Mouse (Mus musculus): ENCODE measurements around the gene Rbm20.
A peak's percentile ranks its signal among the peaks of the same experiment; 100 is the strongest.

Rbm20 gene

GRCm38 (mm10) chr19:53712297-53713025 is 35.4 kb downstream of the Rbm20 start:
- TF ChIP-seq NANOG (IDR thresholded peaks at IDR 0.05; ENCODE audit: borderline replicate concordance, low read length), result no peak
- TF ChIP-seq CTCF (conservative IDR thresholded peaks at IDR 0.05; ENCODE audit: low read length), result no peak
- TF ChIP-seq POU5F1 (IDR thresholded peaks at IDR 0.05; ENCODE audit: borderline replicate concordance, low read length), result no peak
- Histone ChIP-seq H3K36me3 (ENCODE audit: insufficient read depth, low read length) (no peaks in the 10 kb centered on the region), H3K27me3 (ENCODE audit: insufficient read depth, low read length) (no peaks in the 10 kb centered on the region), H3K4me1 (replicated peaks; ENCODE audit: low read depth, low read length) (peaks cover 28% of the 10 kb centered on the region), H3K4me3 (replicated peaks; ENCODE audit: low read length) (no peak overlapping the region), H3K9me3 (ENCODE audit: low read length) (peaks cover 2% of the 10 kb centered on the region; the same call in 1 of the 2 replicates)

- Histone ChIP-seq H3K4me3 (replicated peaks; ENCODE audit: low read length) (no peak overlapping the region), H3K27me3 (ENCODE audit: insufficient read depth, low read length) (no peaks in the 10 kb centered on the region), H3K36me3 (ENCODE audit: insufficient read depth, low read length) (no peaks in the 10 kb centered on the region), H3K9me3 (ENCODE audit: low read length) (no peaks in the 10 kb centered on the region), H3K4me1 (replicated peaks; ENCODE audit: low read depth, low read length) (peaks cover 33% of the 10 kb centered on the region)
- TF ChIP-seq CTCF (conservative IDR thresholded peaks at IDR 0.05; ENCODE audit: low read length) (no peak), POU5F1 (IDR thresholded peaks at IDR 0.05; ENCODE audit: borderline replicate concordance, low read length) (no peak), NANOG (IDR thresholded peaks at IDR 0.05; ENCODE audit: borderline replicate concordance, low read length) (no peak)
These were observed 36.3 kb downstream of the Rbm20 start for GRCm38 (mm10) chr19:53713364-53713763.

GRCm38 (mm10) chr19:53716469-53716868 is 39.4 kb downstream of the Rbm20 start:
- no peaks in the 10 kb centered on the region for H3K9me3 ChIP-seq (ENCODE audit: low read length)
- H3K27me3 ChIP-seq (ENCODE audit: insufficient read depth, low read length), result no peaks in the 10 kb centered on the region
- H3K4me3 ChIP-seq (replicated peaks; ENCODE audit: low read length), result no peak overlapping the region
- H3K4me1 ChIP-seq (replicated peaks; ENCODE audit: low read depth, low read length), result peaks cover 36% of the 10 kb centered on the region
- no peaks in the 10 kb centered on the region for H3K36me3 ChIP-seq (ENCODE audit: insufficient read depth, low read length)
- no peak for TF ChIP-seq NANOG (IDR thresholded peaks at IDR 0.05; ENCODE audit: borderline replicate concordance, low read length)
- no peak for TF ChIP-seq POU5F1 (IDR thresholded peaks at IDR 0.05; ENCODE audit: borderline replicate concordance, low read length)
- TF ChIP-seq CTCF (conservative IDR thresholded peaks at IDR 0.05; ENCODE audit: low read length), result no peak

- no peaks in the 10 kb centered on the region for H3K36me3 ChIP-seq (ENCODE audit: insufficient read depth, low read length)
- no peaks in the 10 kb centered on the region for H3K9me3 ChIP-seq (ENCODE audit: low read length)
- H3K4me1 ChIP-seq (replicated peaks; ENCODE audit: low read depth, low read length), result peaks cover 27% of the 10 kb centered on the region
- no peak for TF ChIP-seq NANOG (IDR thresholded peaks at IDR 0.05; ENCODE audit: borderline replicate concordance, low read length)
- H3K4me3 ChIP-seq (replicated peaks; ENCODE audit: low read length), result no peak overlapping the region
- no peaks in the 10 kb centered on the region for H3K27me3 ChIP-seq (ENCODE audit: insufficient read depth, low read length)
These were observed 40.3 kb downstream of the Rbm20 start for GRCm38 (mm10) chr19:53717364-53717763.

GRCm38 (mm10) chr19:53722186-53722585 is 45.1 kb downstream of the Rbm20 start:
- no peaks in the 10 kb centered on the region for H3K9me3 ChIP-seq (ENCODE audit: low read length)
- TF ChIP-seq POU5F1 (IDR thresholded peaks at IDR 0.05; ENCODE audit: borderline replicate concordance, low read length) (no peak), CTCF (conservative IDR thresholded peaks at IDR 0.05; ENCODE audit: low read length) (no peak), NANOG (IDR thresholded peaks at IDR 0.05; ENCODE audit: borderline replicate concordance, low read length) (no peak)
- no peaks in the 10 kb centered on the region for H3K36me3 ChIP-seq (ENCODE audit: insufficient read depth, low read length)
- peaks cover 9% of the 10 kb centered on the region for H3K27me3 ChIP-seq (ENCODE audit: insufficient read depth, low read length)
- peaks cover 39% of the 10 kb centered on the region for H3K4me1 ChIP-seq (replicated peaks; ENCODE audit: low read depth, low read length)
- no peak overlapping the region for H3K4me3 ChIP-seq (replicated peaks; ENCODE audit: low read length)

- Histone ChIP-seq H3K27me3 (ENCODE audit: insufficient read depth, low read length) (peaks cover 9% of the 10 kb centered on the region), H3K36me3 (ENCODE audit: insufficient read depth, low read length) (no peaks in the 10 kb centered on the region), H3K9me3 (ENCODE audit: low read length) (no peaks in the 10 kb centered on the region), H3K4me1 (replicated peaks; ENCODE audit: low read depth, low read length) (peaks cover 42% of the 10 kb centered on the region), H3K4me3 (replicated peaks; ENCODE audit: low read length) (no peak overlapping the region)
- TF ChIP-seq NANOG (IDR thresholded peaks at IDR 0.05; ENCODE audit: borderline replicate concordance, low read length) (no peak), POU5F1 (IDR thresholded peaks at IDR 0.05; ENCODE audit: borderline replicate concordance, low read length) (no peak), CTCF (conservative IDR thresholded peaks at IDR 0.05; ENCODE audit: low read length) (no peak)
These were observed 46.9 kb downstream of the Rbm20 start for GRCm38 (mm10) chr19:53724053-53724452.

GRCm38 (mm10) chr19:53726340-53726739 is 49.2 kb downstream of the Rbm20 start:
- peaks cover 9% of the 10 kb centered on the region for H3K27me3 ChIP-seq (ENCODE audit: insufficient read depth, low read length)
- no peaks in the 10 kb centered on the region for H3K36me3 ChIP-seq (ENCODE audit: insufficient read depth, low read length)
- TF ChIP-seq NANOG (IDR thresholded peaks at IDR 0.05; ENCODE audit: borderline replicate concordance, low read length) (no peak), CTCF (conservative IDR thresholded peaks at IDR 0.05; ENCODE audit: low read length) (no peak), POU5F1 (IDR thresholded peaks at IDR 0.05; ENCODE audit: borderline replicate concordance, low read length) (no peak)
- no peaks in the 10 kb centered on the region for H3K9me3 ChIP-seq (ENCODE audit: low read length)
- peaks cover 36% of the 10 kb centered on the region for H3K4me1 ChIP-seq (replicated peaks; ENCODE audit: low read depth, low read length)
- H3K4me3 ChIP-seq (replicated peaks; ENCODE audit: low read length), result peak overlapping the region; percentile 49; the same call in 1 of the 2 replicates

- peak overlapping the region; percentile 49 for H3K4me3 ChIP-seq (replicated peaks; ENCODE audit: low read length)
- peaks cover 9% of the 10 kb centered on the region for H3K27me3 ChIP-seq (ENCODE audit: insufficient read depth, low read length)
- peaks cover 39% of the 10 kb centered on the region for H3K4me1 ChIP-seq (replicated peaks; ENCODE audit: low read depth, low read length)
- no peaks in the 10 kb centered on the region for H3K9me3 ChIP-seq (ENCODE audit: low read length)
- no peak for TF ChIP-seq CTCF (conservative IDR thresholded peaks at IDR 0.05; ENCODE audit: low read length)
- no peak for TF ChIP-seq POU5F1 (IDR thresholded peaks at IDR 0.05; ENCODE audit: borderline replicate concordance, low read length)
- TF ChIP-seq NANOG (IDR thresholded peaks at IDR 0.05; ENCODE audit: borderline replicate concordance, low read length), result no peak
- no peaks in the 10 kb centered on the region for H3K36me3 ChIP-seq (ENCODE audit: insufficient read depth, low read length)
These were observed 49.6 kb downstream of the Rbm20 start for GRCm38 (mm10) chr19:53726755-53727154.

GRCm38 (mm10) chr19:53727277-53727676 is 50.2 kb downstream of the Rbm20 start:
- Histone ChIP-seq H3K27me3 (ENCODE audit: insufficient read depth, low read length) (peaks cover 9% of the 10 kb centered on the region), H3K4me1 (replicated peaks; ENCODE audit: low read depth, low read length) (peaks cover 44% of the 10 kb centered on the region), H3K4me3 (replicated peaks; ENCODE audit: low read length) (peak overlapping the region; percentile 49; the same call in 1 of the 2 replicates), H3K9me3 (ENCODE audit: low read length) (no peaks in the 10 kb centered on the region), H3K36me3 (ENCODE audit: insufficient read depth, low read length) (no peaks in the 10 kb centered on the region)
- TF ChIP-seq POU5F1 (IDR thresholded peaks at IDR 0.05; ENCODE audit: borderline replicate concordance, low read length) (no peak), NANOG (IDR thresholded peaks at IDR 0.05; ENCODE audit: borderline replicate concordance, low read length) (no peak), CTCF (conservative IDR thresholded peaks at IDR 0.05; ENCODE audit: low read length) (no peak)
